13 mouse cellular contexts compared by ENCODE assay signal in the genomic region with DNA sequence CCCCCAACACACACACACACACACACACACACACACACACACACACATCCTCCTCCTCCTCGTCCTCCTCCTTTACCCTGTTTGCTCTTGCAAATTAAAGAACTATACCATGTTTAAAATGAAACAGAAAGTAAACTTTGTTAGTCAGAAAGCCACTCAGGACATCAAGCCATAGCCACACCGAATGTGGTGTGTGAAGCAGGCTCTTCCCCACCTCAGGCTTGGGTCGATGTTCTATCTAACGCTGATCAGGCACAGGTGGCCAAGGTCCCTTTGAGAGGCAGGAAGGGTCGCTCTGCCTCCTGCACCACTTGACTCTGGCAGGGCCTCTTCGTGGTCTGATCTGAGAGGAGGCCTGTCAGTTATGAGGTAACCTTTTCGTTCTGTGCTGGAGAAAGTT.
DNase-seq lines count a peak whose midpoint lies in the region; ATAC-seq and TF ChIP-seq lines count a peak whose summit lies in the region.
"Had no signal": no experiment of that assay in that cellular context is flagged by ENCODE, and none has a peak within 500 bp of the region (broad histone marks: within the 10 kb centered on the region; RNA-seq: fewer than 3 reads in every experiment).

No protein-coding gene starts in this region.

- peak overlapping the region; percentile 57; the same call in 1 of the 2 replicates for H3K27ac ChIP-seq in midbrain, embryonic 11.5 days (ENCODE audit: low read depth, low read length)
- H3K27ac ChIP-seq: embryonic facial prominence, embryonic 12.5 days; kidney, embryonic 15.5 days; limb, embryonic 13.5 days had no signal

- TF ChIP-seq POLR2A in lung, adult 2 months (IDR thresholded peaks at IDR 0.05; ENCODE audit: borderline replicate concordance, extremely low read depth, low read depth, low read length): no peak

- H3K4me1 ChIP-seq in lung, adult 2 months (ENCODE audit: control insufficient read depth, insufficient read depth, low read length): no peaks in the 10 kb centered on the region
- peaks cover 30% of the 10 kb centered on the region for H3K4me1 ChIP-seq in midbrain, embryonic 11.5 days (ENCODE audit: control insufficient read depth, insufficient read depth, low read length)

- peak overlapping the region; percentile 2 for H3K4me3 ChIP-seq in lung, adult 2 months (replicated peaks; ENCODE audit: extremely low read depth, low read depth, low read length)
- no peak overlapping the region for H3K4me3 ChIP-seq in midbrain, embryonic 11.5 days (ENCODE audit: low read depth, low read length)
- H3K4me3 ChIP-seq: embryonic facial prominence, embryonic 12.5 days; kidney, embryonic 15.5 days; limb, embryonic 13.5 days had no signal

- peaks cover 14% of the 10 kb centered on the region for H3K27me3 ChIP-seq in midbrain, embryonic 11.5 days (ENCODE audit: control insufficient read depth, insufficient read depth, low read length)

- no peaks in the 10 kb centered on the region for H3K9me3 ChIP-seq in midbrain, embryonic 11.5 days (ENCODE audit: control insufficient read depth, low read length)
- H3K9me3 ChIP-seq: embryonic facial prominence, embryonic 12.5 days; kidney, embryonic 15.5 days; limb, embryonic 13.5 days had no signal

- peak; percentile 73 for DNase-seq in heart, adult 11 months
- no peak for DNase-seq in heart, adult 8-10 months (ENCODE audit: low spot score)
- peak; percentile 20 for DNase-seq in lung, adult 2 months
- no peak for DNase-seq in lung, postnatal 10 days
- DNase-seq in 3134 (ENCODE audit: extremely low read depth, insufficient read length, low spot score): peak; percentile 19
- DNase-seq in midbrain, embryonic 11.5 days (ENCODE audit: low spot score, missing footprints): peak; percentile 90
- DNase-seq in adrenal gland, postnatal 25 days: no peak
- DNase-seq in kidney, adult 11 months: no peak
- DNase-seq: adrenal gland, postnatal 36 days; right cerebral cortex, adult 18-20 months had no signal

- TF ChIP-seq CTCF in lung, adult 2 months (IDR thresholded peaks at IDR 0.05; ENCODE audit: insufficient read depth, low read length): no peak

- peak; percentile 56 for ATAC-seq in midbrain, embryonic 11.5 days (ENCODE audit: low FRiP score)

- WGBS in lung, adult 2 months: 12% methylated on average over 7 of the region's 7 CpGs
- 8% methylated on average over 7 of the region's 7 CpGs for WGBS in midbrain, embryonic 11.5 days

- H3K9ac ChIP-seq in midbrain, embryonic 11.5 days (ENCODE audit: low read length): no peak overlapping the region
- H3K9ac ChIP-seq: embryonic facial prominence, embryonic 12.5 days; kidney, embryonic 15.5 days; limb, embryonic 13.5 days had no signal

- no peak overlapping the region for H3K4me2 ChIP-seq in midbrain, embryonic 11.5 days
- H3K4me2 ChIP-seq: embryonic facial prominence, embryonic 12.5 days; kidney, embryonic 15.5 days; limb, embryonic 13.5 days had no signal

- no peaks in the 10 kb centered on the region for H3K36me3 ChIP-seq in midbrain, embryonic 11.5 days (ENCODE audit: control insufficient read depth, insufficient read depth, low read length)
- H3K36me3 ChIP-seq: embryonic facial prominence, embryonic 12.5 days; kidney, embryonic 15.5 days; limb, embryonic 13.5 days had no signal

Comparison
In these comparisons a context has a peak if more than half of its experiments do, and no peak if none do; other contexts are left out.
1. DNase-seq: peak in heart, adult 11 months (single experiment), lung, adult 2 months (single experiment), 3134 (single experiment) and midbrain, embryonic 11.5 days (single experiment); none in heart, adult 8-10 months (single experiment), lung, postnatal 10 days (single experiment), adrenal gland, postnatal 25 days (single experiment) and kidney, adult 11 months (single experiment).